Mouse (Mus musculus) kidney, adult 11 months (tissue): ENCODE results near the gene Gm5936.
"Not testable (repeated sequence)": the region's sequence is repeated elsewhere in the genome, so short reads cannot be mapped to it uniquely, and the experiment has no call there.

Experiments used
- DNase-seq: peaks from one replicate; pipeline ENCODE4 v3.0.0; 2022

Gene Gm5936

DNA sequence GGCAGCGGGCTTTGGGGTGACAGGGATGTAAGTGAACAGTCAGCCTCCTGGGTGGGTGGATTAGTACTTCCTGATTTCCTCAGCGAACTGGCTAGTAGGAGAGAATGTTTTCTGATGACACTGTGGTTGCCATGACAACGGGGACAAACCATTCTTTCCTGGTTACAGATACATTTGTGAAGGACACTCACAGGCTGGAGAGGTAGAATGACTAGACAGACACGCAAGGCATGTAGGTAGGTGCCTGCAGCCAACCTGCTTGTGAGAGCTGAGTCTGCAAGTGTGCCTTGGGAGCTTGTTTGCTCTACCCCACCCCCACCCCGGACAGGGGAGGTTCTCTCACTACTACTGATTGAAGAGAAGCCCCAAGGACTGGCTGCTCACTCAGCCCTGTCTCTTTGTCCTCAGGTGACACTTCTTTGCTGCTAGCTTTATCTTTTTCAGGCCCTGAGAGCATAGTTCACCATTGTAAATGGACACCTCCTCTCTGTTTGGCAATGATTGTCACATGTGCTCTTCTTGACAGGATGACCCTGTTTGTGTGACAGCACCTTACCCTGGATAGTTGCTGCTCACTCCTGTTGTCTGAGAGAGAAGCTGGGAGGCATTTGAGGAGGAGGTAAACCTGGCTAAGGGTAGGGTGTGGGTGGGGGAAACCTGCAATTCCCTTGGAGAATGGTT, at the start of gene Gm5936:
Gm5936 (plus strand) TSS at position 355 of the 681 bp plus-strand sequence.
- DNase-seq = not testable (repeated sequence)

- not testable (repeated sequence) for DNase-seq
These were observed 19.1 kb downstream of the Gm5936 start for GRCm38 (mm10) chrX:74856104-74856503.

- not testable (repeated sequence) for DNase-seq
These were observed 43.1 kb downstream of the Gm5936 start for GRCm38 (mm10) chrX:74880123-74880522.
